Mouse (Mus musculus) E14TG2a.4 (cell line): Measurements from ENCODE around the gene Serpinb11.

Experiments
- H3K27me3 ChIP-seq: 2 replicates; pipeline ENCODE4 v1.6.1; 2014; ENCODE audit warnings: low read length, control low read depth; ENCODE audit not compliant: insufficient read depth
- H3K36me3 ChIP-seq: 2 replicates; pipeline ENCODE4 v1.6.1; 2014; ENCODE audit warnings: low read length, control low read depth; ENCODE audit not compliant: insufficient read depth
- H3K4me1 ChIP-seq: replicated peaks from 2 replicates; pipeline ENCODE4 v1.6.1; 2014; ENCODE audit warnings: low read depth, low read length, control low read depth
- H3K4me3 ChIP-seq: replicated peaks from 2 replicates; pipeline ENCODE4 v1.5.1; 2014; ENCODE audit warnings: mild to moderate bottlenecking, low read length
- H3K9me3 ChIP-seq: 2 replicates; pipeline ENCODE4 v1.6.1; 2014; ENCODE audit warnings: low read length, control low read depth
- CTCF ChIP-seq: conservative IDR thresholded peaks from 2 replicates; pipeline ENCODE4 v1.5.1; 2014; ENCODE audit warnings: low read length
- NANOG ChIP-seq: IDR thresholded peaks from 2 replicates; pipeline ENCODE4 v1.6.1; 2014; ENCODE audit warnings: borderline replicate concordance, low read length, mixed read lengths
- POU5F1 ChIP-seq: IDR thresholded peaks from 2 replicates; pipeline ENCODE4 v1.6.1; 2014; ENCODE audit warnings: low read length, borderline replicate concordance

Gene Serpinb11

DNA sequence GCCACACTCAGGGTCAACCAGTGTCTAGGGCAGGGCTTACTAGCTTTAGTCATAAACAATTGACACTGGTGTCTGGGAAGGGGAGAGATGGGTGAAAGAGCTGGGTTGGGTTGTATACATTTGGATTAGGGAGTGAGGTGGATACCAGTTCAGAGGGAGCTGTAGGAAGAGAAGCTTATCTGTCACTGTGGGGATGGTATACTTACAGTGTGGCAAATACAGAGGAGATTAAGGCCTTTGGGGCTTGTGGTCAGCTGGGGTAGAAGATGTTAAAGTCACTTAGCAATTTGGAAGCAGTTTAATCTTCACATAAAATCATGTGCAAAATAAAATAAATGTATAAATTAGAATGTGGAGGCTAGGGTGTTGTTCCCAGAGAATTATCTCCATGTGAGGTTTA is 17.4 kb downstream of the Serpinb11 start:
- no peaks in the 10 kb centered on the region for H3K9me3 ChIP-seq
- no peaks in the 10 kb centered on the region for H3K27me3 ChIP-seq
- TF ChIP-seq CTCF (no peak), NANOG (no peak), POU5F1 (no peak)
- no peaks in the 10 kb centered on the region for H3K36me3 ChIP-seq
- H3K4me1 ChIP-seq = no peaks in the 10 kb centered on the region
- H3K4me3 ChIP-seq = no peak overlapping the region

DNA sequence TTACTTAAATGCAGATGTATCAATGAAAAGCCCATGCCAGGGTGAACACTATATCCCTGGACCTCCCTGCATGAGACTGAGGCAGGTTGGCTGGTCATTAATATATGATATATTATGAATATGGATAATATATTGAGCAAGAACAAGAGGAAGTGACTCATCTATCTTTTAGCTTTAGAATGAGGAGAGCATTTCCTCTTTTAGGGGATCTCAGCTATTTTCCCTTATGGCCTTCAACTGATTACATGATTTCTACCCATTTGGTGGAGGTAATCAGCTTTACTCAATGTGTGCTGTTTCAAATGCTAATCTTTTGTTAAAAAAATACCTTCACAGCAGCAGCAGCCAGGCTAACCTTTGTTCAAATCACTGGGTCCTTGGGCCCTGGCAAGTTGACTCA is 20.5 kb downstream of the Serpinb11 start:
- Histone ChIP-seq H3K4me1 (no peaks in the 10 kb centered on the region), H3K9me3 (no peaks in the 10 kb centered on the region), H3K36me3 (no peaks in the 10 kb centered on the region), H3K27me3 (no peaks in the 10 kb centered on the region), H3K4me3 (no peak overlapping the region)
- TF ChIP-seq CTCF = no peak
- TF ChIP-seq POU5F1 = no peak
- TF ChIP-seq NANOG = no peak

DNA sequence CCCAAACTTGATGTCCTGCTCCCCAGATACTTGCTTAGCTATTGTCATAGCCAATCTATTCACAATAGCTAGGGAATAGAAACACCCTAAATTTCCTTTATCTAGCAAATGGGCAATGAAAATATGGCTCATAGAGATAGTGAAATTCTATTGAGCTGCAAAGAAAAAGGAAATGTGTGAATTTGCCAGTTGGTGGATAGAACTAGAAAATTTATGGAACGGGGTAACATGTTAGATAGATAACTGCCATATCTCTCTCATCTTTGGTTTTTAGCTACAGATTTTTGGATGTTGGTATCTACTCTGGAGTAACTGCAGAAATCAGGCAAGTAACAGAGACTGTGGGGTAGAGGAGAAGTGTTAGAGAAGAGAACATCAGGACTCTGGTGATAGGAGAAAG is 21.4 kb downstream of the Serpinb11 start:
- Histone ChIP-seq H3K9me3 (no peaks in the 10 kb centered on the region), H3K4me3 (no peak overlapping the region), H3K4me1 (no peaks in the 10 kb centered on the region), H3K36me3 (no peaks in the 10 kb centered on the region), H3K27me3 (no peaks in the 10 kb centered on the region)
- TF ChIP-seq CTCF = no peak
- TF ChIP-seq NANOG = no peak
- TF ChIP-seq POU5F1 = no peak

DNA sequence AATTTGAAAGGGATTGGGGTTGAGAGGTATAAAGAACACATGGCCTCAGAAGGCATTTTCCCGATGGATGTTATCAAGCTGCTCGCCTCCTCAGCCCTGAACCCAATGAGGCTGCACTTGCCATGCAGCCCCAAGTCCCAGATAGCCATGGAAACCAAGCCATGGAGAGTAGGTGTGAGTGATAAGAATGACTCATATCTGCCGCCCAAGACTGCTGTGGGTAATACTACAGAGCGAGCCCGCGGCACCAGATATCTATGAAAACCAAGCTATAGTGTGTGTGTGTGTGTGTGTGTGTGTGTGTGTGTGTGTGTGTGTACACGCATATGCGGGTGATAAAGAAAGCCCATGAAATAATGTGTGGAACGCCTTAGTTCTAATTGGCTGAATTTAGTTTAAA is 23.5 kb downstream of the Serpinb11 start:
- Histone ChIP-seq H3K4me1 (no peaks in the 10 kb centered on the region), H3K36me3 (no peaks in the 10 kb centered on the region), H3K4me3 (no peak overlapping the region), H3K9me3 (no peaks in the 10 kb centered on the region), H3K27me3 (no peaks in the 10 kb centered on the region)
- no peak for TF ChIP-seq POU5F1
- TF ChIP-seq CTCF = no peak
- TF ChIP-seq NANOG = no peak

DNA sequence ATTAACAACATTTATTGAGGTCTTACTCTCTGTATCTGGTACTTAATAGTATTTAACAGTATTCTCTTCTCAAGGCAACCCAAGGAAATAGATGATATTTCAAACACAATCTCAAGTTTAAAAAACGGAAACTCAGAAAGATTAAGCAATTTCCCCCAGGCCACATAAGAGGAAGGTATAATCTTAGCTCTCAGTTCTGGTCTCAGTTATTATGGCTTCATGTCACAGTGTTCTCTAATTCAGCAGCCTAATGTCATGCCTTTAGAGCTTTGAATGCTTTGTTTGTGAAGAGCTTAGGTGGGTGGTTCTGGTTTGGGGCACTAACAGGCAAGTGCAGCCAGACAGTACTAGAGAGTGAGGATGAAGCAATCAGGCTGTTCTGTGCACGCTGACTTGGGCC is 28.8 kb downstream of the Serpinb11 start:
- Histone ChIP-seq H3K4me1 (no peaks in the 10 kb centered on the region), H3K4me3 (no peak overlapping the region), H3K36me3 (no peaks in the 10 kb centered on the region), H3K9me3 (no peaks in the 10 kb centered on the region), H3K27me3 (no peaks in the 10 kb centered on the region)
- TF ChIP-seq POU5F1 (no peak), CTCF (no peak), NANOG (no peak)

DNA sequence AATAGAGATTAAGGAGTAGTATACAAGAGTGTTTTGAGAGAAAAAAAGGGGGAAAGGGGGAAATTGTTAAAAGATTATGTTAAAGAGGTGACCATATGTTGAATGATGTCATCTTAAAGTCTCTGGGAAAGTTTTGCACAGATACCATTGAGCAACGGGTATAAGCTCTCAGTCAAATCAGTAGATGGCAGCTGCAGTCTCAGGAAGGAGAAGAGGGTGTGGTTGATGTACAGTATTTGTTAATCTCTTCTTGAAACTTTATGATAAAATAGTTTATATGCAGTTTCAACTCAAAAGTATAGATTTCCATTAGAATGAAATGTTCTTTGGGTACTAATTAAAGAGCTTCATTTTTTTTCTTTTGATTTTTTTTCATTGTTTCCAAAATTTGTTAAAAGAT is 36.5 kb downstream of the Serpinb11 start:
- no peak for TF ChIP-seq NANOG
- H3K4me3 ChIP-seq = no peak overlapping the region
- H3K27me3 ChIP-seq = no peaks in the 10 kb centered on the region
- no peaks in the 10 kb centered on the region for H3K4me1 ChIP-seq
- H3K9me3 ChIP-seq = no peaks in the 10 kb centered on the region
- H3K36me3 ChIP-seq = no peaks in the 10 kb centered on the region

DNA sequence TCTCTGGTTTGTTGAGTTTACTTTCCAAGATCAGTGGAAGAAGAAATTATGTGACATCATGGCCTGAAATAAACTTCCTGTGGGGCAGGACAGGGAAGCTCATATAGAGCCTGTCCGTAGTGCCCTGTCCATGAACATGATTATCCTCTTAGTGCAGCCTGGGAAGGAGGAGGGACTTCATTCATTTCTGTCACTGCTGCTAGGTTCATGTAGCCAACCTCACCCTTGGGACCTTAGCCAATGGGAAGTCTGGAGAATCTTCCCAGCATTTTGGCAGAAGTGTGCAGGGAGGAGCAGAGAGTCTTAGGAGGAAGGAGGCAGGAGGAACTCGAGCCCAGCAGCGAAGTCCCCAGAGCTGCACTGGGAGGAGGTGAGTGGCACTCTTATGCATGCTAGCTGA is 38.4 kb downstream of the Serpinb11 start, which contains the start of gene Serpinb7:
TSS of gene Serpinb7 (plus strand) at position 301 of the 400 bp plus-strand sequence.
- Histone ChIP-seq H3K9me3 (no peaks in the 10 kb centered on the region), H3K4me3 (no peak within 1 kb of the TSS), H3K36me3 (no peaks in the 10 kb centered on the region), H3K27me3 (no peaks in the 10 kb centered on the region), H3K4me1 (no peaks in the 10 kb centered on the region)
- TF ChIP-seq NANOG = no peak
- no peak for TF ChIP-seq CTCF
- no peak for TF ChIP-seq POU5F1

DNA sequence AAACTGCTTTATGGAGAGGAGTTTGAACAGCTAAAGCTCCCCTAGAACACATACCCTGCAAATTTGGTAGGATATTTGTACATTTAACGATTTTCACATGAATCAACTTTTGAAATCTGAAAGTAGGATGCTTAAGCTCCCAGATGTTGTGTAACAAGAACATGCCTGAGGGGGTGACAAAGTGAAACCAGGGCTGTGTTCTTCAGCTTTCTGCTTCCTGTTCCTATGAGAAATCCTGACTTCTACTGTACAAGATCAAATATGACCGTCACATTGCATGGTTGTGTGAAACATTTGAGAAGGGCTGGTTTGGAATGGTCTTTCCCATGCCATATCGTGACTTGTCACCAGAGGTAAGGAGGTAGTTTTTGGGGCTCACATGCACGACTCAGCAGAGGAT is 41.1 kb downstream of the Serpinb11 start:
- Histone ChIP-seq H3K4me1 (no peaks in the 10 kb centered on the region), H3K9me3 (no peaks in the 10 kb centered on the region)

DNA sequence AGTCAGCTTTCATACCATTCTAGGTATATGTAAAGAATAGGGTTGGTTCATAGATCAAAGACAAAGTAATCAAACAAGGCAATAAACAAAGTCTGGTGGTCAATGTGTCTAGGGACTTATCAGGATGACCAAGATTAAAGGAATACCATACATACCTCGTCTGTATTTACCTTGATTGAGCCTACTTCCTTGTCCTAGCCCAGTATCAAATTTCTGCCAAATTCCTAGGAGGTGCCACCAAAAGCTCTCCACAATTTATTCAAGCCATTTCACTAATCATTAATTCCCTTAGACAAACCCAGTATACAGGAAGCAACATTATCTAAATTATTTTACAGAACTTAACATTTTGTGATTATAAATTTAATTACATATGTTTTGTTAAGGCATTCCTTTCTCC is 53.7 kb downstream of the Serpinb11 start:
- H3K27me3 ChIP-seq = no peaks in the 10 kb centered on the region
- no peak overlapping the region for H3K4me3 ChIP-seq
- no peak for TF ChIP-seq POU5F1
- TF ChIP-seq NANOG = no peak
- no peak for TF ChIP-seq CTCF
- no peaks in the 10 kb centered on the region for H3K36me3 ChIP-seq
- H3K9me3 ChIP-seq = no peaks in the 10 kb centered on the region
- H3K4me1 ChIP-seq = no peaks in the 10 kb centered on the region

More for the DNA sequence above, 41.1 kb downstream of the Serpinb11 start:
- Histone ChIP-seq H3K4me3 (no peak overlapping the region), H3K27me3 (no peaks in the 10 kb centered on the region), H3K36me3 (no peaks in the 10 kb centered on the region)
- TF ChIP-seq POU5F1 (no peak), NANOG (no peak), CTCF (no peak)

DNA sequence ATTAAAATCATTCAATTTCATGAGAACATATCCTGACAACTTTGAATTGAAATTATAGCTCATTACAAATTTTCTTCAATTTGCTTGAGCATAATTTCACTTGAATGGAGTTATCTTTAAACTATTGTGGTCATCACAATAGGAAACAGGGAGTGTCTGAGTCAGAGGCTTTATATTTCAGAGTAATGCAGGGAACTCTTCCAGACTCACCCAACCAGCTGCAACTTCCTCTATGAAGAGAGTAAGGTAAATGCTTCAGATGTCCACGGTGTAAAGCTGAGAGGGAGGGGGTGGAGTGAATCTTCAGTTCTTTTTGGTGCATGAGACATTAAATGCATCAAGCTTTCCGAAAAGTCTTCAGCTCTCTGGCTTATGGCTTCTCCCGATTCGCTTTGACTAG is 61.5 kb downstream of the Serpinb11 start:
- H3K4me3 ChIP-seq = no peak overlapping the region
- no peaks in the 10 kb centered on the region for H3K27me3 ChIP-seq
- TF ChIP-seq NANOG = no peak
- no peak for TF ChIP-seq POU5F1
- TF ChIP-seq CTCF = no peak
- no peaks in the 10 kb centered on the region for H3K36me3 ChIP-seq
- no peaks in the 10 kb centered on the region for H3K4me1 ChIP-seq
- no peaks in the 10 kb centered on the region for H3K9me3 ChIP-seq
